15 mouse cellular contexts compared by ENCODE assay signal in genomic region chr17:27499080-27499479, GRCm38 (mm10). TPM values are rescaled to one million over a fixed set of nuclear protein-coding genes. Genes with fewer than 3 reads are reported as not detected.
DNase-seq lines count a peak whose midpoint lies in the region.
"Had no signal": no experiment of that assay in that cellular context is flagged by ENCODE, and none has a peak within 500 bp of the region (broad histone marks: within the 10 kb centered on the region; RNA-seq: fewer than 3 reads in every experiment).

No protein-coding gene starts in this region.

- peak; percentile 27 for DNase-seq in retina, postnatal 1 day
- no peak for DNase-seq in retina, embryonic 14.5 days (ENCODE audit: low spot score)
- DNase-seq in cerebellum, adult 11 months, result peak; percentile 93
- DNase-seq in cerebellum, postnatal 14 days, result peak; percentile 89 to 96
- DNase-seq in urinary bladder, adult 2 months (ENCODE audit: low spot score), result no peak
- DNase-seq in kidney, adult 8-10 months, result no peak
- no peak for DNase-seq in thymus, adult 18-20 months
- DNase-seq: gastrocnemius, postnatal 36 days; heart, postnatal 14 days; kidney, adult 18-20 months; kidney, postnatal 25 days; lung, adult 18-20 months; thymus, postnatal 4 days had no signal

RNA-seq across cellular contexts. Expression of gene Grm4, which starts 22.1 kb away (rescaled TPM):
- polyA plus RNA-seq in urinary bladder, adult 2 months (2012; rRNA removed), result 0.12 and 0.35 TPM in 2 replicates
- polyA plus RNA-seq: G1E; liver, adult 2 months had no signal

RNA-seq across cellular contexts. Expression of gene Hmga1, which starts 57.2 kb away (rescaled TPM):
- 55.1 and 65.1 TPM in 2 replicates for polyA plus RNA-seq in urinary bladder, adult 2 months (2012; rRNA removed)

Comparison
In these comparisons a context has a peak if more than half of its experiments do, and no peak if none do; other contexts are left out.
1. DNase-seq: peak in retina, postnatal 1 day (single experiment), cerebellum, adult 11 months (single experiment) and cerebellum, postnatal 14 days (2 of 2); none in retina, embryonic 14.5 days (single experiment), urinary bladder, adult 2 months (single experiment), kidney, adult 8-10 months (0 of 2) and thymus, adult 18-20 months (0 of 2).